Mouse (Mus musculus) kidney, postnatal 25 days (tissue): ENCODE measurements at regions not wholly inside any gene's neighbourhood (a gene's known extent, or its start where the extent isn't known, plus 50 kb on each side); places are given as distances from the start of the nearest gene placed in this dataset.

Source experiments
- DNase-seq, 2 experiments: peaks; one replicate each; pipeline ENCODE4 v3.0.0; 2021; ENCODE audit warnings: mixed read lengths in 2 of 2

GRCm38 (mm10) chr10:113034356-113034755, 105.6 kb upstream of the Atxn7l3b start:
- DNase-seq: no peak

- DNase-seq: no peak
These were observed 104.1 kb upstream of the Atxn7l3b start for GRCm38 (mm10) chr10:113032870-113033269.

GRCm38 (mm10) chr10:113027300-113027699, 98.5 kb upstream of the Atxn7l3b start:
- DNase-seq: peak in 1 of 2 experiments; percentile 29

- no peak for DNase-seq
These were observed 95.8 kb upstream of the Atxn7l3b start for GRCm38 (mm10) chr10:113024633-113025032.

- no peak for DNase-seq
These were observed 80.3 kb upstream of the Atxn7l3b start for GRCm38 (mm10) chr10:113009124-113009523.

GRCm38 (mm10) chr10:112990720-112991119, 61.9 kb upstream of the Atxn7l3b start:
- DNase-seq: no peak

- DNase-seq: no peak
These were observed 53.9 kb upstream of the Atxn7l3b start for GRCm38 (mm10) chr10:112982697-112983096.
